Mouse (Mus musculus): ENCODE measurements at regions not wholly inside any gene's neighbourhood (a gene's known extent, or its start where the extent isn't known, plus 50 kb on each side); places are given as distances from the start of the nearest gene placed in this dataset.

GRCm38 (mm10) chr8:92562962-92563361, 111.1 kb upstream of the Irx6 start:
- Histone ChIP-seq H3K27ac (ENCODE audit: control insufficient read depth, insufficient read depth, low read depth, low read length) (no peak overlapping the region), H3K4me3 (ENCODE audit: control insufficient read depth, low read depth, low read length) (no peak overlapping the region), H3K27me3 (ENCODE audit: control insufficient read depth, insufficient read depth, low read length) (no peaks in the 10 kb centered on the region), H3K36me3 (ENCODE audit: control insufficient read depth, insufficient read depth, low read length) (no peaks in the 10 kb centered on the region), H3K4me1 (ENCODE audit: control insufficient read depth, insufficient read depth, low read length) (no peaks in the 10 kb centered on the region)
- TF ChIP-seq POLR2A (IDR thresholded peaks at IDR 0.05; ENCODE audit: control insufficient read depth, low read depth, low read length) (no peak), CTCF (IDR thresholded peaks at IDR 0.05; ENCODE audit: control insufficient read depth, insufficient read depth, insufficient replicate concordance, low read depth, low read length) (no peak)

- Histone ChIP-seq H3K4me1 (ENCODE audit: control insufficient read depth, insufficient read depth, low read length) (no peaks in the 10 kb centered on the region), H3K27me3 (ENCODE audit: control insufficient read depth, insufficient read depth, low read length) (no peaks in the 10 kb centered on the region), H3K4me3 (ENCODE audit: control insufficient read depth, low read depth, low read length) (no peak overlapping the region), H3K27ac (ENCODE audit: control insufficient read depth, insufficient read depth, low read depth, low read length) (no peak overlapping the region), H3K36me3 (ENCODE audit: control insufficient read depth, insufficient read depth, low read length) (no peaks in the 10 kb centered on the region)
- TF ChIP-seq POLR2A (IDR thresholded peaks at IDR 0.05; ENCODE audit: control insufficient read depth, low read depth, low read length) = no peak
- TF ChIP-seq CTCF (IDR thresholded peaks at IDR 0.05; ENCODE audit: control insufficient read depth, insufficient read depth, insufficient replicate concordance, low read depth, low read length) = no peak
These were observed 104.4 kb upstream of the Irx6 start for GRCm38 (mm10) chr8:92569650-92570049.

- Histone ChIP-seq H3K27ac (ENCODE audit: control insufficient read depth, insufficient read depth, low read depth, low read length) (no peak overlapping the region), H3K36me3 (ENCODE audit: control insufficient read depth, insufficient read depth, low read length) (no peaks in the 10 kb centered on the region), H3K4me3 (ENCODE audit: control insufficient read depth, low read depth, low read length) (no peak overlapping the region), H3K4me1 (ENCODE audit: control insufficient read depth, insufficient read depth, low read length) (no peaks in the 10 kb centered on the region), H3K27me3 (ENCODE audit: control insufficient read depth, insufficient read depth, low read length) (no peaks in the 10 kb centered on the region)
- TF ChIP-seq POLR2A (IDR thresholded peaks at IDR 0.05; ENCODE audit: control insufficient read depth, low read depth, low read length) = no peak
- TF ChIP-seq CTCF (IDR thresholded peaks at IDR 0.05; ENCODE audit: control insufficient read depth, insufficient read depth, insufficient replicate concordance, low read depth, low read length) = no peak
These were observed 94.6 kb upstream of the Irx6 start for GRCm38 (mm10) chr8:92579446-92579845.

- TF ChIP-seq CTCF (IDR thresholded peaks at IDR 0.05; ENCODE audit: control insufficient read depth, insufficient read depth, insufficient replicate concordance, low read depth, low read length) (no peak), POLR2A (IDR thresholded peaks at IDR 0.05; ENCODE audit: control insufficient read depth, low read depth, low read length) (no peak)
- no peaks in the 10 kb centered on the region for H3K36me3 ChIP-seq (ENCODE audit: control insufficient read depth, insufficient read depth, low read length)
- no peak overlapping the region for H3K4me3 ChIP-seq (ENCODE audit: control insufficient read depth, low read depth, low read length)
- no peaks in the 10 kb centered on the region for H3K4me1 ChIP-seq (ENCODE audit: control insufficient read depth, insufficient read depth, low read length)
- H3K27ac ChIP-seq (ENCODE audit: control insufficient read depth, insufficient read depth, low read depth, low read length) = no peak overlapping the region
- H3K27me3 ChIP-seq (ENCODE audit: control insufficient read depth, insufficient read depth, low read length) = no peaks in the 10 kb centered on the region
These were observed 93.0 kb upstream of the Irx6 start for GRCm38 (mm10) chr8:92581051-92581450.

- Histone ChIP-seq H3K27me3 (ENCODE audit: control insufficient read depth, insufficient read depth, low read length) (no peaks in the 10 kb centered on the region), H3K27ac (ENCODE audit: control insufficient read depth, insufficient read depth, low read depth, low read length) (no peak overlapping the region), H3K36me3 (ENCODE audit: control insufficient read depth, insufficient read depth, low read length) (no peaks in the 10 kb centered on the region), H3K4me3 (ENCODE audit: control insufficient read depth, low read depth, low read length) (no peak overlapping the region), H3K4me1 (ENCODE audit: control insufficient read depth, insufficient read depth, low read length) (no peaks in the 10 kb centered on the region)
- TF ChIP-seq CTCF (IDR thresholded peaks at IDR 0.05; ENCODE audit: control insufficient read depth, insufficient read depth, insufficient replicate concordance, low read depth, low read length) (no peak), POLR2A (IDR thresholded peaks at IDR 0.05; ENCODE audit: control insufficient read depth, low read depth, low read length) (no peak)
These were observed 73.3 kb upstream of the Irx6 start for GRCm38 (mm10) chr8:92600766-92601165.

GRCm38 (mm10) chr8:92602973-92603372, 71.1 kb upstream of the Irx6 start:
- H3K4me3 ChIP-seq (ENCODE audit: control insufficient read depth, low read depth, low read length) = no peak overlapping the region
- H3K27ac ChIP-seq (ENCODE audit: control insufficient read depth, insufficient read depth, low read depth, low read length) = no peak overlapping the region
- no peaks in the 10 kb centered on the region for H3K27me3 ChIP-seq (ENCODE audit: control insufficient read depth, insufficient read depth, low read length)
- no peak for TF ChIP-seq CTCF (IDR thresholded peaks at IDR 0.05; ENCODE audit: control insufficient read depth, insufficient read depth, insufficient replicate concordance, low read depth, low read length)
- no peak for TF ChIP-seq POLR2A (IDR thresholded peaks at IDR 0.05; ENCODE audit: control insufficient read depth, low read depth, low read length)
- no peaks in the 10 kb centered on the region for H3K36me3 ChIP-seq (ENCODE audit: control insufficient read depth, insufficient read depth, low read length)
- H3K4me1 ChIP-seq (ENCODE audit: control insufficient read depth, insufficient read depth, low read length) = no peaks in the 10 kb centered on the region

GRCm38 (mm10) chr8:92605631-92606030, 68.5 kb upstream of the Irx6 start:
- Histone ChIP-seq H3K4me1 (ENCODE audit: control insufficient read depth, insufficient read depth, low read length) (no peaks in the 10 kb centered on the region), H3K27me3 (ENCODE audit: control insufficient read depth, insufficient read depth, low read length) (no peaks in the 10 kb centered on the region), H3K36me3 (ENCODE audit: control insufficient read depth, insufficient read depth, low read length) (no peaks in the 10 kb centered on the region), H3K27ac (ENCODE audit: control insufficient read depth, insufficient read depth, low read depth, low read length) (no peak overlapping the region), H3K4me3 (ENCODE audit: control insufficient read depth, low read depth, low read length) (no peak overlapping the region)
- TF ChIP-seq CTCF (IDR thresholded peaks at IDR 0.05; ENCODE audit: control insufficient read depth, insufficient read depth, insufficient replicate concordance, low read depth, low read length) (no peak), POLR2A (IDR thresholded peaks at IDR 0.05; ENCODE audit: control insufficient read depth, low read depth, low read length) (no peak)

- TF ChIP-seq CTCF (IDR thresholded peaks at IDR 0.05; ENCODE audit: control insufficient read depth, insufficient read depth, insufficient replicate concordance, low read depth, low read length) (no peak), POLR2A (IDR thresholded peaks at IDR 0.05; ENCODE audit: control insufficient read depth, low read depth, low read length) (no peak)
- Histone ChIP-seq H3K27ac (ENCODE audit: control insufficient read depth, insufficient read depth, low read depth, low read length) (no peak overlapping the region), H3K36me3 (ENCODE audit: control insufficient read depth, insufficient read depth, low read length) (no peaks in the 10 kb centered on the region), H3K4me1 (ENCODE audit: control insufficient read depth, insufficient read depth, low read length) (no peaks in the 10 kb centered on the region), H3K27me3 (ENCODE audit: control insufficient read depth, insufficient read depth, low read length) (no peaks in the 10 kb centered on the region), H3K4me3 (ENCODE audit: control insufficient read depth, low read depth, low read length) (no peak overlapping the region)
These were observed 66.5 kb upstream of the Irx6 start for GRCm38 (mm10) chr8:92607604-92608003.
